Comparison of ENCODE assay signal across 23 mouse cellular contexts in genomic region chr6:20833401-20833800, GRCm38 (mm10).
A peak's percentile ranks its signal among the peaks of the same experiment; 100 is the strongest.
DNase-seq lines count a peak whose midpoint lies in the region; ATAC-seq and TF ChIP-seq lines count a peak whose summit lies in the region.
"Had no signal": no experiment of that assay in that cellular context is flagged by ENCODE, and none has a peak within 500 bp of the region (broad histone marks: within the 10 kb centered on the region; RNA-seq: fewer than 3 reads in every experiment).

No protein-coding gene starts in this region.

- H3K36me3 ChIP-seq in forebrain, embryonic 16.5 days (ENCODE audit: control insufficient read depth, insufficient read depth), result no peaks in the 10 kb centered on the region
- H3K36me3 ChIP-seq in forebrain, embryonic 11.5 days (ENCODE audit: control insufficient read depth, insufficient read depth, low read length), result no peaks in the 10 kb centered on the region
- no peaks in the 10 kb centered on the region for H3K36me3 ChIP-seq in limb, embryonic 13.5 days
- no peaks in the 10 kb centered on the region for H3K36me3 ChIP-seq in limb, embryonic 10.5 days
- H3K36me3 ChIP-seq: embryonic facial prominence, embryonic 15.5 days; forebrain, embryonic 12.5 days; heart, embryonic 10.5 days; hindbrain, embryonic 12.5 days; intestine, embryonic 15.5 days had no signal

- no peak for TF ChIP-seq POLR2A in brain, embryonic 14.5 days (IDR thresholded peaks at IDR 0.05; ENCODE audit: borderline replicate concordance, extremely low read depth, insufficient read depth, insufficient read length, poor library complexity, severe bottlenecking)

- no peak for DNase-seq in forebrain, embryonic 11.5 days (ENCODE audit: low spot score)
- DNase-seq in limb, embryonic 10.5 days (ENCODE audit: low spot score), result no peak
- DNase-seq in brain, embryonic 14.5 days (ENCODE audit: low read depth), result peak; percentile 28
- DNase-seq in thymus, postnatal 0 days (ENCODE audit: low spot score), result no peak
- DNase-seq: adrenal gland, postnatal 14 days; cerebellum, adult 11-12 months; cerebellum, adult 9-11 months; cerebellum, postnatal 36 days; gastrocnemius, postnatal 10 days; heart, adult 18-20 months; heart, postnatal 10 days; heart, postnatal 4 days had no signal

- H3K9ac ChIP-seq in forebrain, embryonic 16.5 days (replicated peaks; ENCODE audit: low read depth, low read length), result no peak overlapping the region
- no peak overlapping the region for H3K9ac ChIP-seq in forebrain, embryonic 11.5 days (ENCODE audit: low read length)
- H3K9ac ChIP-seq in limb, embryonic 13.5 days, result no peak overlapping the region
- H3K9ac ChIP-seq: embryonic facial prominence, embryonic 15.5 days; forebrain, embryonic 12.5 days; hindbrain, embryonic 12.5 days; intestine, embryonic 15.5 days had no signal

- H3K27ac ChIP-seq in forebrain, embryonic 16.5 days (ENCODE audit: low read length), result no peak overlapping the region
- H3K27ac ChIP-seq in forebrain, embryonic 11.5 days (ENCODE audit: low read depth, low read length), result no peak overlapping the region
- H3K27ac ChIP-seq in limb, embryonic 13.5 days, result no peak overlapping the region
- no peak overlapping the region for H3K27ac ChIP-seq in limb, embryonic 10.5 days
- H3K27ac ChIP-seq: embryonic facial prominence, embryonic 15.5 days; forebrain, embryonic 12.5 days; heart, embryonic 10.5 days; hindbrain, embryonic 12.5 days; intestine, embryonic 15.5 days had no signal

- no peak overlapping the region for H3K4me3 ChIP-seq in forebrain, embryonic 16.5 days (replicated peaks; ENCODE audit: low read length)
- H3K4me3 ChIP-seq in forebrain, embryonic 11.5 days (ENCODE audit: low read depth, low read length), result no peak overlapping the region
- H3K4me3 ChIP-seq in limb, embryonic 13.5 days, result no peak overlapping the region
- no peak overlapping the region for H3K4me3 ChIP-seq in limb, embryonic 10.5 days
- H3K4me3 ChIP-seq: embryonic facial prominence, embryonic 15.5 days; erythroblast, embryonic 14.5 days; forebrain, embryonic 12.5 days; heart, embryonic 10.5 days; hindbrain, embryonic 12.5 days; intestine, embryonic 15.5 days had no signal

- no peaks in the 10 kb centered on the region for H3K27me3 ChIP-seq in forebrain, embryonic 16.5 days (replicated peaks; ENCODE audit: control insufficient read depth, insufficient read depth, low read length)
- H3K27me3 ChIP-seq in forebrain, embryonic 11.5 days (ENCODE audit: control insufficient read depth, insufficient read depth, low read length), result no peaks in the 10 kb centered on the region
- no peaks in the 10 kb centered on the region for H3K27me3 ChIP-seq in limb, embryonic 13.5 days
- no peaks in the 10 kb centered on the region for H3K27me3 ChIP-seq in limb, embryonic 10.5 days (ENCODE audit: low read depth, poor library complexity, severe bottlenecking)
- H3K27me3 ChIP-seq: CH12.LX; embryonic facial prominence, embryonic 15.5 days; forebrain, embryonic 12.5 days; hindbrain, embryonic 12.5 days; intestine, embryonic 15.5 days; Patski had no signal

- no peaks in the 10 kb centered on the region for H3K9me3 ChIP-seq in forebrain, embryonic 16.5 days (ENCODE audit: control insufficient read depth, low read length)
- no peaks in the 10 kb centered on the region for H3K9me3 ChIP-seq in forebrain, embryonic 11.5 days (ENCODE audit: control insufficient read depth, low read length)
- no peaks in the 10 kb centered on the region for H3K9me3 ChIP-seq in limb, embryonic 13.5 days
- no peaks in the 10 kb centered on the region for H3K9me3 ChIP-seq in limb, embryonic 10.5 days (replicated peaks)
- H3K9me3 ChIP-seq: embryonic facial prominence, embryonic 15.5 days; forebrain, embryonic 12.5 days; heart, embryonic 10.5 days; hindbrain, embryonic 12.5 days; intestine, embryonic 15.5 days had no signal

- TF ChIP-seq CTCF in brain, embryonic 14.5 days (IDR thresholded peaks at IDR 0.05; ENCODE audit: borderline replicate concordance, extremely low read depth, insufficient read depth, insufficient read length), result no peak

- no peak overlapping the region for H3K4me2 ChIP-seq in forebrain, embryonic 16.5 days (ENCODE audit: low read length)
- no peak overlapping the region for H3K4me2 ChIP-seq in forebrain, embryonic 11.5 days (ENCODE audit: low read depth, low read length, severe bottlenecking)
- no peak overlapping the region for H3K4me2 ChIP-seq in limb, embryonic 13.5 days (replicated peaks)
- H3K4me2 ChIP-seq: embryonic facial prominence, embryonic 15.5 days; forebrain, embryonic 12.5 days; hindbrain, embryonic 12.5 days; intestine, embryonic 15.5 days had no signal

- 0 out of 2 replicates have a peak, but pooled peaks have one; percentile 33 for ATAC-seq in forebrain, embryonic 16.5 days
- no peak for ATAC-seq in forebrain, embryonic 11.5 days (replicated peaks; ENCODE audit: low FRiP score)
- ATAC-seq in limb, embryonic 13.5 days (ENCODE audit: low FRiP score, low read depth), result 0 out of 2 replicates have a peak, but pooled peaks have one; percentile 19
- ATAC-seq: activated CD4-positive, CD25-positive, alpha-beta regulatory T cell, adult 4 months; intestine, embryonic 15.5 days; Patski had no signal

- H3K4me1 ChIP-seq in forebrain, embryonic 16.5 days (replicated peaks; ENCODE audit: control insufficient read depth, insufficient read depth, low read length), result no peaks in the 10 kb centered on the region
- H3K4me1 ChIP-seq in forebrain, embryonic 11.5 days (replicated peaks; ENCODE audit: control insufficient read depth, insufficient read depth, low read length), result no peaks in the 10 kb centered on the region
- H3K4me1 ChIP-seq in limb, embryonic 13.5 days, result no peaks in the 10 kb centered on the region
- no peaks in the 10 kb centered on the region for H3K4me1 ChIP-seq in limb, embryonic 10.5 days
- H3K4me1 ChIP-seq: embryonic facial prominence, embryonic 15.5 days; forebrain, embryonic 12.5 days; heart, embryonic 10.5 days; hindbrain, embryonic 12.5 days; intestine, embryonic 15.5 days had no signal

- 32% methylated on average over 4 of the region's 4 CpGs for WGBS in forebrain, embryonic 16.5 days
- 74% methylated on average over 4 of the region's 4 CpGs for WGBS in forebrain, embryonic 11.5 days
- WGBS in limb, embryonic 13.5 days, result 57% methylated on average over 4 of the region's 4 CpGs
- 84% methylated on average over 4 of the region's 4 CpGs for WGBS in limb, embryonic 10.5 days
